Mouse (Mus musculus) frontal cortex, adult 2 months (tissue): ENCODE data around the gene Tmem167b. TPM values are rescaled to one million over a fixed set of nuclear protein-coding genes. Genes with fewer than 3 reads are reported as not detected.
"Not testable (repeated sequence)": the region's sequence is repeated elsewhere in the genome, so short reads cannot be mapped to it uniquely, and the experiment has no call there.

Source experiments
- DNase-seq, 2 experiments: peaks; one replicate each; pipeline ENCODE4 v3.0.0; 2022; ENCODE audit warnings: low spot score in 1 of 2; ENCODE audit errors: extremely low spot score in 1 of 2
- polyA plus RNA-seq: library from polyadenylated mRNA; depleted of rRNA; stranded (reverse); fragments of >200 nt; gene quantifications from 2 replicates; pipeline ENCODE4 v1.2.3, GENCODE M21; 2012; rRNA removed

Gene Tmem167b
- 18.2 and 18.5 TPM in 2 replicates for polyA plus RNA-seq

DNA sequence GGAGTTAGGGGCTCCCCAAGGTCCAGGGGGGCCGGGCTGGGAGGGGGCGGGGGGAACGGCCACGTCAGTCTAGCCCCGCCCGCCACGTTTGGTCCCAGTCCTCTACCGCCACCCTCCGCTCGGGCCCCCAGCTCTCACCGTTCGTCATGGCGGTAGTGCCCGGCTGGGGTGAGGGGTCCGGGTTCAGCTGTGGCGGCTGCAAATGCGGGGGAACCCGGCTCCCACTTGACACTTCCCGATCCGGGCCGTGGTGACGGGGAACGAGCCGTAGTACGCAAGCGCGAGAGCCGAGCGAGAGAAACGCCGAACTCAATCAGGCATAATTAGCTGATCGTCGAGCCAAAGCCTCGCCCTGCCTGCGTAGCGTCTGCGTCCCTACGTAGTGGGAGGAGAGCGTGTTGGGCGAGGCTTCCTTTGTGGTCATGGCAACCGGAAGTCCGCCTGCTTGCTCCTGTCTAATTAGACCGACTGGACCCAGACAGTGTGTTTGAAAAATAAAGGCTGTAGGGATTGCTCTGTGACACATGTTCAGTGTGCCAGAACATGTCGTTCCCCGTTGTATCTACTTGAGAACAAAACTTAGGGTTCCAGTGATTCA lies at the start of gene Tmem167b:
TSS of gene Tmem167b (minus strand) at position 334 of the 598 bp plus-strand sequence.
- DNase-seq, result peak; percentile 97 to 99

GRCm38 (mm10) chr3:108608906-108609305 lies 46.6 kb upstream of the Tmem167b start:
- no peak for DNase-seq

DNA sequence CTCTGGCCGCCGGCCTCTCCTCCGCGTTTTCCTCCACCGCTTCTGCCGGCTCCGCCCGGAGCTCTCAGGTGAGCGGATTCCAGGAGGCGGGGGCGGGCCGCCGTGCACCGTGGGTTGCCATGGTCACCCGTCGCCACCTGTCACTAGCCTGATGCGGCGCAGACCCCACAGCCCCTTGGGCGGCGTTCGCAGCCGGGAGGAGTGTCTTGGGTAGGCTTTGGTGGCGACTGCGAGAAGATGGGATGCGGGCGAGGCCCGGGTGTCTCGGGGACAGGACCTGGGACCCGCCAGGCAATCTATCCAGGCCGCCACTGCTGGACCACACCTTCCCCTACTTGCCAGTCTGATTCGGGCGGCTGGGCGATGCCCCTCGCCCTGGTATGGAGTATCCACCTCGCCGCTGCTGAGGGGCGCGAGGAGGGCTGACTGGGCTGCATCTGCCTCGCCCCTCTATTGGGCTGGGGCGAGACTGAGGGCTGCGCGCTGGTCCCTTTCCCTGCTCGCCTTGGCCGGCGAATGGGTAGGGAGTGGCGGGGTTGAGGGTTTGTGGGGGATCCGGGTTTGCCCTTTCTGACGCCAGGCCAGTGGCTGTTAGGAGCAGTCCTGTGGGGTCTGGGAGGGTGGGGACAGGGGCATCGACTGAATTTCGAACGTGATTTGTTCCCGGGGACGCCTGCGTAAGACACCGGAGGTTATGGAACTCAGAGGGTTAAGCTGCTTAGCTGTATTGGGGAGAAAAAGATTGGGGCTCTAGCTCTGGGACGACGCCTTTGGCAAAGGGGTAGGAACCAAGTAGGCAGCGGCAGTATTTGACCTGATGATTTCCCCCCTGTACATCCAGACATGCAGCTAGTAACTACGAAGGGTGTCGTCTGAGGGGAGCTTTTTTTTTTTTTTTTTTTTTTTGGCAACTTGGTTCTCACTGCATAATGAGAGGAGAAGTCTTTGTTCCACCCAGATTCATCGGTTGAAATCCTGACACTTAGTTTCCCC lies 29.6 kb upstream of the Tmem167b start:
- no peak for DNase-seq

DNA sequence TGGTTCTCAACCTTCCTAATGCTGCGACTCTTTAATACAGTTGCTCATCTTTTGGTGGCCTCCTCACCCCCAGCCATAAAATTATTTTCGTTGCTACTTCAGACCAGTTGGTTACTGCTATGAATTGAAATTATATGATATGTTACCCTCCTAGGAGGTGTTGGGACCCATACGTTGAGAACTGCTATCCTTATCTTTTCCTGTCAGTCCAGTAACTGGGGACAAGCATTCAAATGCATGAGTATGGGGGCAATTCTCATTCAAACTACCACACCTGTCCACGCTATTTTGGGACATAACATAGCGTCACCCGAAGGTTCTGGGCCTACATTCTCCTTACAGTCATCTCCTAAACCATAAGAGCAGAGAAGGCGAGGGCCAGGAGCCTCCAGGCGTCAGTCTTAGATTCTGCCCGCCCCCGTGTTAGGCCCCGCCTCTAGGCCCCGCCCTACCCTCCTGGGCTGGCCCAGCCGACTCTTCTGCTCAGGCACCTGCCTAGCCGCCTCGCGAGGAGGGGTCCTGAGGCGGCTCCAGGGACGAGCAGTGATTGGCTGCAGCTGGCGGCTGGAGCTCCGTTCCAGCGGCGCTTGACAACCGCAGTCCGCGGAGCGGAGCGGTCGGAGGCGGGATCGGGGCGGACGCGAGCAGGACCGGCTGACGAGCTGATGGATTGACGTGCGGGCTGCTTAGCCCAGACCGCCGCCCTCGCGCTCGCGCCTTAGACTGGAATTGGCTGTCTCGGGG lies 28.7 kb upstream of the Tmem167b start, which contains the start of gene Wdr47:
TSS of gene Wdr47 (plus strand) at position 494 of the 744 bp plus-strand sequence.
- peak; percentile 93 to 96 for DNase-seq

DNA sequence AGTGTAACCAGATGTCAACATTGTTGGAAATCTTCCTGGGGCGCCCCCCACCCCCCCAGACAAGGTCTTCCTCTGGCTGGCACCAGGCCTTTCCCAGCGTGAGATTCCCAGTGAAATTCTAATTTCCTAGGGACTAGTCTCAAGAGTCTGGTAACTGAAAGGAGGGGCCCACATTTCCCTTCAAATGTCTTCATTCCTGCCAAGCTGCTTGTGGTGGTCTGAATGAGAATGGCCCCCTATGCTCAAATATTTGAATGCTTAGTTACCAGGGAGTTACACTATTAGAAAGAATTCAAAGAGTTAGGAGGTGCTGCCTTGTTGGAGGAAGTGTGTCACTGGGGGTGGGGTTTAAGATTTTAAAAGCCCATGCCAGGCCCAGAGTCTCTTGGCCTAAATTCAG lies 26.2 kb upstream of the Tmem167b start:
- DNase-seq, result no peak

DNA sequence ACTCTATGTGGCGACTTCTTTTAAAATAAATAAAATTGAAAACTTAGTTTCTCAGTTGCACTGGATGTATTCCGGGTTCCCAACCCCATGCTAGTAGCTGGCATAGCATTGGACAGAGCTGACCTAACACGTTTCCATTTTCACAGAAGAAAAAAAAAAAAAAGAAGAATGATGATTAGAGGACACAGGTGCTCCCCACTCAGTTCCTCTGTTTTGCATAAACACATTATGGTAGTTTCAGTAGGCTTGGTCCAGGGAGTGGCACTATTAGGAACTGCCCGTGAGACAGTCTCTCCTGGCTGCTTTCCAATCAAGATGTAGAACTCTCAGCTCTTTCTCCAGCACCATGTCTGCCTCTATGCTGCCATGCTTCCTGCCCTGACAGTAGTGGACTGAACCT lies 22.3 kb upstream of the Tmem167b start:
- DNase-seq, result no peak

DNA sequence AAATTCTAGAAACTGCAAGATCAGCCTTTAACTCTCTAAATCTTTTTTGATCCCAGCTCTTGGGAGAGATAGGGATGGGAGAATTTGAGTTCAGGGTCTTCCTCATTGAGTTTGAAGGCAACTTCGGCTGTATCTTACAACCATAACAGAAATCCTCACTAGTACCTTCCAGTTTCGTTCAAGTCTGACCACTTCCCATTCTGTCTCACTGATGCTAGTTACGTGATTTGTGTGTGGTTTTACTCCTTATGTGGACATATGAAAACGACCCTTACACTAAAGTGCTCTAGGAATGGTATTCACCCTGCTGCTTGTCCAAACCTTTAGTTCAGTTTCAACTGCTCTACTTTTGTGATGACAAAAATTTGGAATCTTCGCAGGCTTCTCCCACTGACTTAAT lies 11.8 kb upstream of the Tmem167b start:
- no peak for DNase-seq

GRCm38 (mm10) chr3:108572309-108573010 lies 10.2 kb upstream of the Tmem167b start:
- DNase-seq, result no peak

DNA sequence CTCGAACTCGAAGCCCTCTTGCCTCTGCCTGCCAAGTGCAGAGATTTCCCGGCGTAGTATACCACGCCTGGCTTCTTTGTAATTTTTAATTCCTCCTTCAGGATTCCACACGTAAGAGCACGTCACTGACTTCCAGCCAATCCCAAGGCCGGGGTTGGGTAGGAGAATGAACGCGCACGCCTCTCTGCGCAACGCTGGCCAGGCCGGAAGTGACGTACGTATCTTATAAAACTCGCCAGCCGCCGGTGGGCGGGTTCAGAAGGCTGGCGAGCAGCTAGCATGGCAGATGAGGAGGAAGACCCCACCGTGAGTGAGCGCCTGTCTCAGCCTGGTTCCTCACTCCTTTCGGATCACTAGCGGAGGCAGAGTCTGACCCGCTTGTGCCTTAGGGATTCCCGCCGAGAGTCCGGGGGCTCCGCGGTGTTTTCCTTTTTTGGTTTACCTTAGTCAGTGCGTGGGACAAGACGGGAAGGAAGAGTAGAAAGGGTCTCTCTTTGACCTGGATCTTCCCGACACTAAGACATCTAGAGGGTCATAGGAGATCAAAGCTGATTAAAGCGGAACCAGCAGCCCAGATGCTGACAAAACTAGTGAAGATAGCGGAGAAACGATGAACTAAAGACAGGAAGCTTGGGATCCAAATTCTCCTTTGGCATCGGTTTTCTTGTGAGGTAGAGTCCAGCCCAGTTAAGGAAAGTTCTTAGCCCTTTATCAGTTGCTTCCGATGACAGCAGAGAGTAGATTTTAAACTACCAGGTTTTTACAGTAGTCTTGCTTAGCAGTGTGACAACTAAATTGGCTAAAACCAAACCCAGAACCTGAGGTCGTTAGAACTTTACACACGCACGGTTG lies 9.4 kb upstream of the Tmem167b start, which contains the start of gene Taf13:
TSS of gene Taf13 (plus strand) at position 256 of the 852 bp plus-strand sequence.
- DNase-seq, result peak; percentile 94 to 99

DNA sequence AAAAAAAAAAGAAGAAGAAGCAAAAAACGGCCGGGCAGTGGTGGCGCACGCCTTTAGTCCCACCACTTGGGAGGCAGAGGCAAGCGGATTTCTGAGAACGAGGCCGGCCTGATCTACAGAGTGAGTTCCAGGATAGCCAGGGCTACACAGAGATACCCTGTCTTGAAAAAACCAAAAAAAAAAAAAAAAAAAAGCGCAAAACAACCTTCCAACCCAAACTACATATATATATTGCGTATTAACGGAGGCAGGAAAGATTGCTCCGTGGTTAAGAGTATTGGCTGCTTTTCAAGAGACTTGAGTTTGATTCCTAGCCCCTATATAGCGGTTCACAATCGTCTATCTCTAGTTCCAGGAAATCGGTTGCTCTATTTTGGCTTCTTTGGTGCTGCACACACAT lies 8.5 kb upstream of the Tmem167b start:
- DNase-seq, result no peak

DNA sequence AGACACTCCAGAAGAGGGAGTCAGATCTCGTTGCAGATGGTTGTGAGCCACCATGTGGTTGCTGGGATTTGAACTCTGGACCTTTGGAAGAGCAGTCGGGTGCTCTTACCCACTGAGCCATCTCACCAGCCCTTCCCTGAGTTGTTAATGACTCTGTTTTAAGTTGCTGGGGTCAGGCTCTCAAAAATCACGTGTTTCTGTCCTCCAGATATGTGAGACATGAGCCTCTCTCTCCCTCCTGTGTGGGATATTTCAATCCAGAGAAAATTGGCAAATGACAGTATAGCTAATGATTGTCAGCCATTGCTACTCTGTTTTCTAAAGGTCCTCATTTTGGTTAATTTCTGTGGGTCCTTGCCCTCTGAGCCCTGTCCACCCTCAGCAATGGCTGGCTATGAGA lies 7.4 kb upstream of the Tmem167b start:
- not testable (repeated sequence) for DNase-seq

DNA sequence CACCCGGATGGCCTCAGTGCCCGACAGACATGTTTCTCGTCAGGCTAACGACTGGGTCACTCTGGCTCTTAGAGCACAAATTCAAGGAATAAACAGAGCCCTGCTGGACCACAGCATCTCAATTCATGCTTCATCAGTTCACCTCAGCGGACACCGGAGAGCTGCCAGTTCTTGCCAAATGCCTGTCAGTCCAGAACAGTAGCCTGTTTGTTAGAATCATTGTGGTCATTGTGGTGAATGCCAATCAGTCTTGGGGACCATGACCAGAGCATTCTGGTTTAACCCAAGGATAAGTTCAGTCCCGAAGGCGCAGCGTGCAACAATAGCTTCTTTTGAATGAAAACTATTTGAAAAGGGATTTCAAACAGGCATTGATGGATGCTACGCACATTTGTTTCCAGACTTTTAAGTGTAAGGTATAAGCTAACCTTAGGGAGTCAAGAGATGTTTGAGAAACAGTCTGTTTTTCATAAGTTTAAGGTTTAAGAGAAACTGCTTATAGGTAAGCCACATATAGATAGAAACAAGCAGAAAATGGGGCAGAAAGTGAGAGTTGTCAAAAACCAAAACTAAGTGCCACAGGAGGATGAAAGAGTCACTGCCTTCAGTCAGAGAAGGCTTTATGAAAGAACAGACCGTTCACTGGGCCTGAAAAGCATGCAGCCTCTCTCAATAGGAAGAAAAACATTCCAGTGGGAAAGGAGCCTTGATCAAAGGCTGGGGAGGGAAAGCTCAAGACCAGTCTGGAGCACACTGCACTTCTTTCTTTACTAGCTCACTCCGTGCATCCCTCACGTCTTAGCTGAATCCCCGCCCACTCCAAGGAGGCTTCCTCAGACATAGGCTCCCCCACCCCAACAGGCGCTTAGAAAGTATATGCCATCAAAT lies 6.0 kb upstream of the Tmem167b start:
- no peak for DNase-seq

DNA sequence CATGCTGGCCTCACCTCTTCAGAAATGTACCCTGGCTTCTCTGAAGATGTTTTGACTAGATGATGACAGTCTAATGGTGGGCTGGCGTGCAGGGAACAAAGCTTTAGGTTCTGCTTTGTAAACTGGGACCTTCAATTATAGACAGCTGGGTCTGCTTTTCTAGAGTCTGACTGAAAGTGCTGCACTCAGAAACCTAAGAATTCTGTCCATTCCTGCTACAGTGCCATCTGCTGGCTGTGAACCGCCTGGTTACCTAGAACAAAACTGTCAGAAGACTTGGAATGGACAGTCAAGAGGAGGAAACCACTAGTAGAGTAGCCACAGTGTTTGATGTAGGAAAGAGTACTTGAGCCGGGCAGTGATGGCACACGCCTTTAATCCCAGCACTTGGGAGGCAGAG lies 1.0 kb upstream of the Tmem167b start:
- DNase-seq, result peak; percentile 64 to 89

- no peak for DNase-seq
These were observed 558 bp upstream of the Tmem167b start for GRCm38 (mm10) chr3:108562777-108563271.

GRCm38 (mm10) chr3:108557888-108558287 lies 4.4 kb downstream of the Tmem167b start:
- no peak for DNase-seq

DNA sequence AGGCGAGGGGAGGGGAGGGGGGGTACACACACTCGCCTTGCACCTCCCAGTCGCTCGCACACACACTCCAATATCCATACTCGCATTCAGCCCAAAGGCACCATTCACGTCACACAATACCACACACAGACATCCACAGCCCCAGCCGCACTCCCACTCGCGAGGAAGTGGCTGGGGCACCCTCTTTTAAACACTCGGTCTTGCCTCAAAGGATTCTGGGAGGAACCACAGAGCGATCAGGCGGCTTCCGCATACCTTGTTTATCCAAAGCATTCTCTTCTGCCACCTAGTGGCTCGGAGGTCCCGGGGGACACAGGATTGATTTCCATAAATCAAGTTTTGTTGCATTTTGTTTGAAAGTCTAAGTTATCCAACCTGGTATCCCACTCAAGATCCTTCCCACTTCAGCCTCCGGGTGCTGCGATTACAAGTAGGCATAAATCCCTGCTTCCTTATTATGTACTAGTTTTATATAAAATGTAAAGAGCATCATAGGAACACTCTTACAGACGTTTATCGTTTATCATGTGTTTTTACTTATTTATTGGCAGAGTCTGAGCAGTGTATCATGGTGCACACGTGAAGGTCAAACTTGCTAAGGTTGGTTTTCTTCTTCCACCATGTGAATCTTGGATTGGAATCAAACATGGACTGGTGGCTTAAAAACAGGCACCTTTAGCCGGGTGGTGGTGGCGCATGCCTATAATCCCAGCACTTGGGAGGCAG lies 7.5 kb downstream of the Tmem167b start:
- peak; percentile 91 to 98 for DNase-seq

GRCm38 (mm10) chr3:108554111-108554561 lies 8.1 kb downstream of the Tmem167b start:
- DNase-seq, result no peak
